Mouse (Mus musculus) lung, postnatal 0 days (tissue): ENCODE measurements around the gene Hoxa9.

Experiments
- CTCF ChIP-seq: IDR thresholded peaks from 2 replicates; pipeline ENCODE4 v1.5.1; 2016; ENCODE audit warnings: antibody characterized with exemption, mild to moderate bottlenecking
- EP300 ChIP-seq: IDR thresholded peaks from 2 replicates; pipeline ENCODE4 v1.6.1; 2016; ENCODE audit warnings: antibody characterized with exemption, mild to moderate bottlenecking, control low read depth

DNA sequence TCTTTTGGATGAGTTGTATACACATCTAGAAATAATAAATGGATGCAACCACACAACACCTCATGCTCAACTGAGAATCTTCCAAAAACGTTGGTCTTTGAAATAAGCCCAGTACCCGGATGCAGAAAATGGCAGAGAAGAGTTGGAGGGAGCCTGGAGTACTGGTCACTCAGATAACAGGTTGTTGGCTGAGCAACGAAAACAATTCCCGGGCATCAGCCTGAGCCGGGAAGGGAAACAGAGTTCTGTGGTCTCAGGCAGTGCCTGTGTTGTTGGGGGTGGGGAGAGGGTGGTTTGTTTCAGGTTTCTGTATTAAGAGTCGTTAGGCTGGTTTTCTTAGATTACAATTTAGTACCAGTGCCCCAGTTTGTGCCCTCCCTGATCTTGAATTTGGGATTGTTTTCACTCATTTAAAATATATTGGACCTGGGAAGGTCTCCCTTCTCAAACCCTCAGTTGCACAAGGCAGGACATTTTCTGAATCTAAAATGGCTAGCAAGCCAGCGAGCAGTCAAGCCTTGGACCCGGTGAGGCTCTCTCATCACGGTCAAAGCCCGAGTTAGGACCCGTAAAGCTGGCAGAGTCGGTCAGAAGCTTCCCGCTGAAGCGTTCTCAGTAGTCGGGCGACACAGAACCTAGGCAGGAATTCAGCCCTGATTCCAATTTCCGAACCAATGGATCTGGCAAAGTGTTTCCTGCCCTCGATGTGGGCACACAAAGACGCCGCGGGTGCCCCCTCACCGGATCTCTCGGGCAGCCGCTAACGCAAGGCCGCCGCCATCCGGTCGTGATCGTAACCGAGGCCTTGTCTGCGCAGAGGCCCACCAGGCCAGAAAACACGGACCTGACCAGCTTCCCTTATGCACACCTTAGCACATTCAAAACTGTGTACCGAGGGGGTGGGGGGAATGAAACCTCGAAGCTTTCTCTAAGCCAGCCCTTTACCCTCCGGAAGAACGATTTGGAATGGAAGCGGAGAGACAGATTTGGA is 2.1 kb downstream of the Hoxa9 start:
- TF ChIP-seq CTCF (no peak), EP300 (no peak)
